Mouse (Mus musculus): ENCODE measurements around the gene F2.
"Not testable (repeated sequence)": the region's sequence is repeated elsewhere in the genome, so short reads cannot be mapped to it uniquely, and the experiment has no call there.

- not testable (repeated sequence) for TF ChIP-seq CTCF (IDR thresholded peaks at IDR 0.05; ENCODE audit: borderline replicate concordance, control insufficient read depth, extremely low read depth, insufficient read depth, low read length, poor library complexity); POLR2A (IDR thresholded peaks at IDR 0.05; ENCODE audit: control insufficient read depth, extremely low read depth, insufficient read depth, low read length, poor library complexity)
Observed at GRCm38 (mm10) chr2:91609370-91609769, 26.8 kb downstream of the F2 start.
